Mouse (Mus musculus) spleen, adult 18-20 months (tissue): ENCODE results near the gene Arid4b.
A peak's percentile ranks its signal among the peaks of the same experiment; 100 is the strongest.
"Not testable (repeated sequence)": the region's sequence is repeated elsewhere in the genome, so short reads cannot be mapped to it uniquely, and the experiment has no call there.

ENCODE experiments used
- DNase-seq, 2 experiments: peaks; one replicate each; pipeline ENCODE4 v3.0.0; 2022; ENCODE audit warnings: mixed read lengths in 2 of 2

Arid4b gene

DNA sequence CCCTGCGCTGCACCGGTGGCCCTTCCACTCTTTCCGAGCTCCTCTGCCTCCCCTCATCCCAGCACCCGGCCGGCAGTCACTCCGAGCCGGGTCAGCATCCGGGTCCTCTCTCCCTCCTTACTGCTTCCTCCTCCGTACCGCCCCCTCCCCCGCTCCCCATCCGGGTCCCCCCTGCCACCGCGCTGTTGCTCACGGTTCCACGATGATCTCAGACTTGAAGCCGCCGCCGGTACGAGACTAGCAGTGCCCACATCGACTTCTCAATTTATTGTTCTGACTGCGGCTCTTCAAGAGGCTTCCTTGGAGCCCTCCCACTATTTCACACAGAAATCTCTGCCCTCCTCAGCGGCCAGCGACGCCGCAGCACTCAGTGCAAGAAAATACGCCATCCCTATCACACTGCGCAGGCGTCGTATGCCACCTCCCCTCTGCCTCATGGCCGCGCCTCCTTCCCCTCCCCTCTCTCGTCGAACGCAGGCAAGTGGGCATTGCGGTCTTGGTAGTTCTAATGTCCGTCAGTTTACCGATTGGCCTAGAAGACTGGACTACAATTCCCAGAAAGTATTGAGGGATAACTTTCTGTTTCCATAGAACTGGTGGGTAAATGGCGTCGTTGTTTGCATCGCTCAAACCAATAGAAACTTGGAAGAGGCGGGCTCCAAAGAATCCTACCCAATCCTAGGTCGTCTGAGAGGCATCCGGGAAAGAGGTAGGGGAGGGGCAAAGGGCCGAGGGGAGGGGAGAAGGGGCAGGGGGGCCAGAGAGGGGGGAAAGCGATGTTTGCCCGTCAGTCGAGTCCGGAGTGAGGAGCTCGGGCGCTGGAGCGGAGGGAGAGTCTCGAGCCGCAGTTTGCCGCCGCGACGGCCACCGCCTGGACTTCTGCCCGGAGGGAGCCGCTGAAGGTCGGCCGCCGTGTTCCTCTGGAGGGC, at the start of gene Arid4b, which contains the start of gene Ggps1:
Gene Arid4b (plus strand): TSS at position 220 of the 929 bp plus-strand sequence.
Gene Ggps1 (minus strand): TSS at position 476 of the 929 bp plus-strand sequence.
- DNase-seq: peak; percentile 90 to 95

DNA sequence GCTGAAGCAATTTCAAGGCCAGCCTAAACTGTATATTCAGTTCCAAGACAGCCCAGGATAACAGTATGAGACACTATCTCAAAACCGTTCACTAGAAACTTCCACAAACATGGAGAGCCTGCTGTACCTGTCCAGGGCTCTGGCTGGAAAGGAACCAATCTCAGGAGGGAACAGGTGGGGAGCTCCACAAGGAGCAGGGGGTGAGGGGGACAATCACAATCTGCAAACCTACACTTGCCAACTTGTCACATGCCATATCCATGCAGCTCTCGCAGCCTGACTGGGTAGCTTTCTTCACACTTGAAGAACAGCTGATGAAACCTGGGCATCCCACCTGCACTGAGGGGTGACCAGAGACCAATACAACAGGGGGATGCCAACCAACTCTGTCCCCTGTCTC, 49.0 kb upstream of the Arid4b start:
- DNase-seq: no peak

DNA sequence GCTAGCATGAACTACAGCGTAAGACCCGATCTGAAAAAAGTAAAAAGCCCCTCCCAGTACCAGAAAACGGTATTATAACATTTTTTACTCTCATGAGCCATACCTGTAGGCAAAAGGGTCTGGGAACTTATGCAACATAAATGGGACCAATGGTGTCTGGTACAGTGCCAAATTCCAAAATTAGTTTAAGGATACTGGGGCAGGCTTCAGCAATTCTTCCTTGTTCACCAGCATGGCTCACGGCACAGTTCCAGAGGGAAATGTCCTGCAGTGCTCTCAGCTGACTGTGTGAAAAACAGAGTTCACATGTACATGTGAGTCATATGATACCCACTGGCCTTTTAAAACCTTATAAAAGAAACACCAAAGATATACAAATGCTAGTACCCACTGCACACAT, 48.5 kb upstream of the Arid4b start:
- DNase-seq: no peak

DNA sequence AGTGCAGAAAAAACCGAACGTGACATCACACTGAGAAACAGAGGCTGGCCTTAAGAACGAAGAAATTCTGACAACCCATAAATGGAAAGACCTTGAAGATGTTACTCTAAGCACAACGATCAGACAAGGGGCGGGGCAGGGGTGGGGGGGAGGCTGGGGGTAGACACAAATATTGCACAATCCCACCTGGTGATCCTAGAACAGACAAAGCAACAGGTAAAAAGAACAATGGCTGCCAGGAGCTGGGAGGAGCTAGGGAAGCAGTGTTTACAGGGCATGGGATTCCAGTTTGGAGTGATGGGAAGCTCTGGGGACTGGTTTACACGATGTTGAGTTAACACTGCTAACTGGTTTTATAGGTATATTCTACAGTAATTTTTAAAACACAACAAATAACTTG, 47.4 kb upstream of the Arid4b start:
- no peak for DNase-seq

DNA sequence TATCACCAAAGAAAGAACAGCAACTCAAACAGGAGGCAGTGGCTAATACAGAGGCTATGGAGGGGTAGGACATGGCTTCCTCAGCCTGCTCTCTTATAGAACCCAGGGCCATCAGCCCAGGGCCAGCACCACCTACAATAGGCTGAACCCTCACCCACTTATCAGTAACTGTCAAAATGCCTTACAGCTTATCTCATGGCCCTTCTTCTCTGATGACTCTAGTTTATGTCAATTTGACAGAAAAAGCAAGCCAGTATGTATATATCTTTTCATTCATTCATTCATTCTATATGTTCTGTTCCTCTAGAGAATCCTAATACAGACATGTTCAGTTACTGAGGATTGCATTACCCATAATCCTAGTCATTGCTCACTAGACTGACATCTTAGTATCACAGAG, 44.7 kb upstream of the Arid4b start:
- DNase-seq: no peak

DNA sequence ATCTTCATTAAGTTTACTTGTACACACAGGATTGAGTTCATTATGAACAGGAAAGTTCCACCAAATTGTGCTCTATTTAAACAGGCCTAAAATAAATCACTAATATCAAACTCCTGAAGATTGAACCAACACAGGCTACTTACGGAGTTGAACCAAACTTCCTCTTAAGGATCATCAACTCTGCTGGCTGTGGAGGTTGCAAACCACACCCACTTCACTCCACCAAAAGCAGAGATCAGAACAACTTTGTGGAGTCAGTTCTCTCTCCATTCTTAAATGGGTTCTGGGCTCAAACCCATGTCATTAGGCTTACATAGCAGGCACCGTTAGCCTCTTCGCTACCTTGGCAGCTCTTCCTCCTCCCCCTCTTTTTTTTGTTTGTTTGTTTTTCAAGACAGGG, 44.2 kb upstream of the Arid4b start:
- DNase-seq: no peak

DNA sequence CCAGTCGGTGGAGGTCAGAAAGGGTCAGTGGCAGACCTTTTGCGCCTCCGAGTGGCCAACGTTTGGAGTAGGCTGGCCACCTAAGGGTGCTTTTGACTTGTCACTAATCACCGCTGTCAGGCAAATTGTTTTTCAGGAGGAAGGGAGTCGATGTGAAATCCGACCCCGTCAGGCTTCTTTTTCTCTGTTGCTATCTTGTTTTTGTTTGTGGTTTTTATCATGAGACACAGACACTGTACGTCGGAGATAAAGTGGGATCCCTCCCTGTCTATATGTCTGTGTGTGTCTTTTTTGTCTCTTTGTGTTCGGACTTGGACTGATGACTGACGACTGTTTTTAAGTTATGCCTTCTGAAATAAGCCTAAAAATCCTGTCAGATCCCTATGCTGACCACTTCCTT, 41.6 kb upstream of the Arid4b start:
- DNase-seq: not testable (repeated sequence)

DNA sequence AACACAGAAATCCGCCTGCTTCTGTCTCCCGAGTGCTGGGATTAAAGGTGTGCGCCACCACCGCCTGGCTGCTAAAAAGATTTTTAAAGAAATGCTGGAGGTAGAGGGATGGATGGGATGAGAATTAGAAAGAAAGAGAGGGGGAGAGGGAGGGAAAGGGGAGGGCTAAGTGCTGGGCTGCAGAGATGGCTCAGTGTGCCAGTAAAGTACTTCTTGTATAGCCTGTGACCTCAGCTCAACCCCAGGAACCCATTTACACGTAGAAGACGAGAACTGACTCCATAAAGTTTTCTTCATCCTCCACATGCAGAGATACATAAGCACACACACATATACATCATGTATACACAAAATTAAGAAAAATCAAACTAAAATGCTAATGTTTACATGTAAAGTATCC, 37.5 kb upstream of the Arid4b start:
- DNase-seq: no peak

DNA sequence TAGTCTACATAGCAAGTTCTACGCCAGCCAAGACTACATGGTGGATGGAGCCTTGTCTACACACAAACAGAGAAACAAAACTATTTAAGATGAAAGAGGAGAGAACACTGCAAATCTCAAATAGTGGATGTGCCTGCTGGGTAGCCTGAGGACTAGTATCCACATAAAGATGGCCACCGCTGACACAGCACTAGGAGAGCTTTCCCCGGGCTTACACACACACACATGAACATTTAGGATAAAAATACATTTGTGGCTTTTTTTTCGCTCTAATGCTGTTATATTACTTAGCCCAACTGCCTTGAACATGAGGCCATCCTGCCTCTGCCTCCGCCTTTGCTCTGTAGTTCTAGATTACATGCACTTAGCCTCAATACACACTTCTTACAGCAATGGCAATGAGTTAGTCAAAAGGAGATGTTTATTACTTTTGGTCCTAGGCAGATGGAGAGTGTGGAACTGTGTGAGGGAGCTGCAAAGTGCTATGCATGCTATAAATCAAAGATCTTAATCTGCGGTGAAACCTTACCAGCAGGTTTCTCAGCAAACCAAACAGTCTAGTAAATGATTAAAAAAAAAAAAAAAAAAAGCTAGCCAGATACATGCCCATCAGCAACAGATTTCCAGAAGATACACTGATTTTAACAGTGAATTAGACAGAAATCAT, 36.7 kb upstream of the Arid4b start:
- no peak for DNase-seq

DNA sequence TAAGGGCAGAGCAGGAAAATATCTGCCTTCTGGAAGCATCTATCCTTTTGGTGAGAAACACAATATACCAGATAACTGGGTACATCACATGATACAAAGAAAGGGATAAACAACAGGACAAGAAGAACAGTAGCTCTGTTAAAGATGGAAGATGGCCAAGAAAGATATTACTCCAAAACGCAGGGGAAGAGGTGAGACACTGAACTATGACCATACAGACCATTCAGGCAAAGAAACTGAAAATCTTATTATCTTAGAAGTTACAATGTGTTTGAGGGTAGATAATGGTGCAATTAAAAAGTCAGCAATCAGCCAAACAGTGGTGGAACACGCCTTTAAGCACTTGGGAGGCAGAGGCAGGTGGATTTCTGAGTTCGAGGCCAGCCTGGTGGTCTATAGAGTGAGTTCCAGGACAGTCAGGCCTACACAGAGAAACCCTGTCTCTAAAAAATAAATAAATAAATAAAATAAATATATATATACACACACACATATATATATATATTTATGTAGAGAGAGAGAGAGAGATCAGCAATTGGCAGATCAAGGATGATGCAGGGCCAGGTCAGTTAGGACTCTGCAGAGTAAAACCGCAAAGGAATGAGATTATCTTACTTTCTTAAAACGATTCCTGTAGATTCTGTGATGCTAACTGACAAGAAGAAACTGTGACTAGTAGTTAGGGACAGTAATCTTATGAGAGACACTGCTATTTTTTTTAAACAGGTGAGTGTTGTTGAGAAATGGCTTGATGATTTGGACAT, 29.5 kb upstream of the Arid4b start:
- DNase-seq: no peak

DNA sequence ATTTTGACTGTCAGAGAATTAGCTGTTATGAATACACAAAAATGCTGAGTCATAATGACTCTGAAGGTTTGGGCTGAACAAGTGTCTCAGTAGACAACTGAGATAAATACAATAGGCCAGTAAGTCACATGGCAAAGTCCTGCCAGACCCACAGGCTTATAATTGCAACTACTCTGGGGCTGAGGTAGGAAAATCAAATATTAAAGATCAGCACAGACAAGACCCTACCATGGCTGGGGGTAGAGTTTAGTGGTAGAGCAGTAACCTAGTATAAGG, 29.0 kb upstream of the Arid4b start:
- no peak for DNase-seq

DNA sequence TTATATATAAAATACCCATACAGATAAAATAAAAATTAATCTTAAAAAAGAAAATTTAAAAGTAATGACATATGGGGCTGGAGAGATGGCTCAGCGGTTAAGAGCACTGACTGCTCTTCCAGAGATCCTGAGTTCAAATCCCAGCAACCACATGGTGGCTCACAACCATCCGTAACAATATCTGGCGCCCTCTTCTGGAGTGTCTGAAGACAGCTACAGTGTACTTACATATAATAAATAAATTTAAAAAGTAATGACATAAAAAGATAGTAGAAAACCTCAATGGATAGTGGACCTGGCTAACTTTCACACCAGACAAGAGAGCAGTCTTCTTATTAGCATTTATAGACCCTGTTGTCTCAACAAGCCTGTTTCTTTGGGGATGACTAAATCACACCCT, 27.7 kb upstream of the Arid4b start:
- DNase-seq: not testable (repeated sequence)

DNA sequence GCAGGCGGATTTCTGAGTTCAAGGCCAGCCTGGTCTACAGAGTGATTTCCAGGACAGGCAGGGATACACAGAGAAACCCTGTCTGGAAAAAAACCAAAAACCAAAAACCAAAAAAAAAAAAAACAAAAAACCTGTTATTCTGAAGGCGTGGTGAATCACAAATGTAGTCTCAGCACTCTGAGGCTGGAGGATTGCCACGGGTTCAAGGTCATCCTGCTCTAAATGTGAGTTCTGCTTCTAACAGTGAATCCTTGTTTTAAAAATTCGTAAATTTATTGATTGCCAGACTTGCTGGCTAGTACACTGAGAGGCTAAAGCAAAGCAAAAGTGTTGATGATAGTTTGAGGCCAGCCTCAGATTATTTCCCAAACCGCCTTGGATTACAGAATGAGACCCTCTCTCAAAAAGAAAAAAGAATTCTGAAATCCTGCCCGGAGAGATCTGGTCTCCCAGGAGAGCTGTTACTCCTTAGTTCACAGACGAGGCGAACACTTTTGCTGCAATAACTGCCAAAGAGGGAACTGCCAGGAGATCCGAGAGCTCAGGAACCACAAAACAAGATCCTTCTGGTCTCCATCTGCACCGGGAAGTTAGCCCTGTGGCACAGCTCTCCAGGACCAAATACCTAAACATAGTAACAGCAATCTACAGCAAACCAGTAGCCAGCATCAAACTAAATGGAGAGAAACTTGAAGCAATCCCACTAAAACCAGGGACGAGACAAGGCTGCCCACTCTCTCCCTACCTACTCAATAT, 27.0 kb upstream of the Arid4b start:
- DNase-seq: no peak

DNA sequence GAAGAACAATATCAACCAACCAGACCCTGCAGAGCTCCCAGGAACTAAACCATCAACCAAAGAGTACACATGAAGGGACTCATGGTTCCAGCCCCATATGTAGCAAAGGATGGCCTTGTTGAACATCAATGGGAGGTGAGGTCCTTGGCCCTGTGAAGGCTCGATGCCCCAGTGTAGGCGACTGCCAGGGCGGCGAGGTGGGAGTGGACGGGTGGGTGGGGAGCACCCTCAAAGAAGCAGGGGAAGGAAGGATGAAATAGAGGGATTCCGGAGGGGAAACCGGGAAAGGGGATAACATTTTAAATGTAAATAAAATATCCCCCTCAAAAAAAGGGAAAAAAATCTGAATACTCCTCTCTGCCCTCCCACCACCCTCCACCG, 24.1 kb upstream of the Arid4b start:
- peak in 1 of 2 experiments; percentile 9 for DNase-seq

DNA sequence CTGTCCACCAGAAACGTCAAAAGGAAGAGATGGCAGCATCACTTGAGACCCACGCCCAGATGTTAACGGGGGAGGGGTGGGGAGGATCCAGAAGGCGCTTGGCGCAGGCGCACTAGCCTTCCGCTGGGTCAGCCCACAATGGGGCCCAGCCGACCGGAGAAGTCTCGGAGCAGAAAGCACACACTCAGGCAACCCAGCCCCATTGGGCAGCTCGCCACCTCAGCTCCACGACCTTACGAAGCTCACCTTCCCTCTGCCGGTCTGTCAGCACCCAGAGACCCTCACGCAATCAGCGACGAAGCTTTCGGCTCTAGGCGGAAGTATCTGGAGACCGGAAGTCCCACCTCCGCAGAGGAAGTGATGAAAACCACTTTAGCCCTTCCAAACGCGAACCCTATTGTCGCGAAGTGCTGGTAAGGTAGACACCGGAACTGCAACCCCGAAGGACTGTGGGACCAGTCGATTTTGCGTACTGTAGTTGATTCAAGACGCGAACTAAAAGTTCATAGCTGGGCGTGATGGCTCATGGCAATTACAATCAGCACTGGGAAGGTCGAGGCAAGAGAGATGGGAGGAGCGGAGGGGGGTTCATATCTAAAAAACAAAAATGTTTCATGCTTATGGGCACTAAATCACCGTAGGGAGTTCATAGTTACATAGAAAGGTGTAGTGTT, 23.6 kb upstream of the Arid4b start, which contains the start of gene Tbce:
Gene Tbce (minus strand): TSS at position 347 of the 674 bp plus-strand sequence.
- peak; percentile 80 to 86 for DNase-seq

DNA sequence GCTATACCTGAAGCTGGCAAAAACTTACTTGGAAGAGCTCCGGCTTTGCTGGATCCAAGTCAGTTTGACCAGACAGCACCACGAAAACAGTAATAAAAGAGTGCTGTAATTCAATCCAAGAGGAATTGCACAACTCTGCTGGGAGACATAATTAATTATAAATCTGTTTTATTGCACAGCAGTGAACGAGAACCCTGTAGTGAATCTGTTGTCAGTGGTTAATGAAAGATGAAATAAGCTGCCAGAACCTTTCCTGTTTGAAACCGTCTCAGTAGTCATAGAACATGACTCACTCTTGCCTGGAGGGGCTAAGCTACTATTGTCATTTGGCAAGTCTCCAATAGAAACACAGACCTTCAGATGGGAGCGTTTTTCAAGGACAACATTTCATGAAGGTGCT, 22.8 kb upstream of the Arid4b start:
- no peak for DNase-seq

DNA sequence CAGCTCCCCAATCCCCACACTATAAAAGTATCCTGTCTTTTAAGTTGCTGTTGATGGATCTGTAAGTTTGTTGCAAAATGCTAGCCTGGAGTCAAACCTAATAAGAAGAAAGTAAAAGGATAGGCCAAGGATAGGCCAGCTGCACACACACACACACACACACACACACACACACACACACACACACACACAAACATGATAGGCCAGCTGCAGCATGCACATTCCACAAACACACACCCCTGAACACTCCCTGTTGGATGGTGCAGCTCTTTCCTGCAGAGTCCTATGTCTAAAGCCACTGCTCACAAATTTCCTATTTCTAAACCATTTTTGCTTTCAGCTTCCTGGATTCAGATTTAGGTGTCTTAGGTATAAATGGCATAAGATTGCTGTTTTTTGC, 19.2 kb upstream of the Arid4b start:
- no peak for DNase-seq

DNA sequence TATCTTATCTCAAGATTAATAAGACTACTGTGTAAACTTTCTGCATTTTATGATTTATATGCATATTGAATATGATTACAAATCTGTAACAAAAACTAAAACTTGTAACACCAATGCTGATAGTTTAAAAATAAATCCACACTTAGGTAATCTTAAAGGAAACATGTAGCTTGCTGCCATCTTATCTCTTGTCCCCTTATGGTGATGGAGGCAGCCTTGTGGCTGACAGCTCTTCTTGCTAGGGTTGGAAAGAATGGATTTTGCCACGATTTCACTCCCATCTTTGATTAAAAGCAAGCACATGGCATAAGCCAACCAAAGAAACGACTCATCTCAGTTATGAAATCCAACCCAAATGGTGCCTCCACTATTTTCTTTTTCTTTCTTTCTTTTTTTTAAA, 18.5 kb upstream of the Arid4b start:
- no peak for DNase-seq

DNA sequence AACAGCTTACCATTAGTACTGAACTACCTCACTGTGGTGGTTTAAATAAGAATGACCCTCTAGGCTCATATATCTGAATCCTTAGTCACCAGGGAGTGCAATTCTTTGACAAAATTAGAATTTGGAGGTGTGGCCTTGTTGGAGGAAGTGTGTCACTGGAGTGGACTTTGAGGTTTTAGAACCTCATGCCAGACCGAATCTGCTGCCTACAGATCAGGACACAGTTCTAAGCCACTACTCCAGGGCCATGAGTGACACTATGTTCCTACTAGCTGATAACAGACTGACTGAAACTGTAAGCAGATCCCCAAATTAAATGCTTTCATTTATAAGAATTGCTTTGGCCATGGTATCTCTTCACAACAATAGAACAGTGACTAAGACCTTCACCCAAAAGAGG, 13.2 kb upstream of the Arid4b start:
- DNase-seq: no peak

DNA sequence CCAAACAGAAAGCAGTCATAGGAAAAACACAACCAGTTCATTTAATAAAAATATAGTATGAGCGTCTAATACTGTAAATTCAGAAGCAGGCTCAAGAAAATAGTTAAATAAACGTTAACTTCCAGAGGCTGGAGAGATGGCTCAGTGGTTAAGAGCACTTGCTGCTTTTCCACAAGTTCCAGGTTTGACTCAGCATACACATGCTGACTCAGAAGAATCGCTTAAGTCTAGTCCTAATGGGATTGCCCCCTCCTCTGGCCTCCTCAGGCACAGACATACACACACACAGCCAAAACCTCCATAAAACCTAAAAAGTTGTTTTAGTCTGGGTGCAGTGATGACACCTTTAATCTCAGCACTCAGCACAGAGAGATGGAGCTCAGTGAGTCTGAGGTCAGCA, 6.2 kb upstream of the Arid4b start:
- DNase-seq: no peak

DNA sequence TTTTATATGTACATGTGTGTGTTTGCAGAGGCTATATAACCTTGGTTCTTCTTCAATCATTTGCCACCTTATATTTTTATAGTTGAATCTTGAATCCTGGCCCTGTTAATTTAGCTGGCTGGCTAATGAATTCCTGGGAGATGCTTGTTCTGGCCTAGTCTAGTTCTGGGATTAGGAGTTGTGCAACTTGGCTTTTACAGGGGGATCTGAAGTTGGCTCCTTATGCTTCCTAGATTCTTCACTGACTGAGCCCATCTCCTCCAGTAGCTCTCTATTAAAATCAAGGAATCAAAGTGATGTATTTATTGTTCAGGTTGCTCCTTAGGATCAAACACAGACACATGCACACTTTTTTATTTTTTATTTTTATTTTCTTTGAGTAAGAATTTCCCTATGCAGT, 3.5 kb upstream of the Arid4b start:
- DNase-seq: no peak
